Mouse (Mus musculus) MEL (cell line): ENCODE data around the gene Kcnd3. TPM values are rescaled to one million over a fixed set of nuclear protein-coding genes. Genes with fewer than 3 reads are reported as not detected.

Source experiments
- DNase-seq: peaks from one replicate; pipeline ENCODE4 v3.0.0; 2011; ENCODE audit warnings: low read depth, low spot score
- H3K27ac ChIP-seq: 2 replicates; pipeline ENCODE4 v1.5.1; 2012; ENCODE audit warnings: low read depth, mild to moderate bottlenecking, control low read depth, low read length, moderate library complexity; ENCODE audit not compliant: control insufficient read depth
- H3K27me3 ChIP-seq, 2 experiments: fragments of 150-350 bp in 1 of 2; sonication (generic) in 1 of 2; 2 replicates each; pipeline ENCODE4 v1.6.1; 2012; ENCODE audit warnings: low read length in 2 of 2, mild to moderate bottlenecking in 2 of 2, improper control_type of control experiment in 1 of 2, moderate library complexity in 1 of 2; ENCODE audit not compliant: insufficient read depth in 2 of 2, control insufficient read depth in 1 of 2
- H3K36me3 ChIP-seq, 2 experiments: 2 replicates each; pipeline ENCODE4 v1.6.1; 2012 to 2014; ENCODE audit warnings: low read length in 2 of 2, improper control_type of control experiment in 1 of 2, inconsistent platforms in 1 of 2, mild to moderate bottlenecking in 1 of 2; ENCODE audit not compliant: insufficient read depth in 2 of 2, control insufficient read depth in 1 of 2
- H3K4me1 ChIP-seq, 2 experiments: fragments of 150-350 bp in 1 of 2; sonication (generic) in 1 of 2; 2 replicates each; pipeline ENCODE4 v1.6.1; 2012; ENCODE audit warnings: low read length in 2 of 2, improper control_type of control experiment in 1 of 2, mild to moderate bottlenecking in 1 of 2; ENCODE audit not compliant: insufficient read depth in 2 of 2, control insufficient read depth in 1 of 2
- H3K4me3 ChIP-seq, 2 experiments: fragments of 150-350 bp in 1 of 2; sonication (generic) in 1 of 2; 2 replicates each; pipeline ENCODE4 v1.5.1; 2012; ENCODE audit warnings: low read depth in 2 of 2, low read length in 2 of 2, mild to moderate bottlenecking in 2 of 2, moderate library complexity in 2 of 2, control low read depth in 1 of 2, improper control_type of control experiment in 1 of 2; ENCODE audit not compliant: control insufficient read depth in 1 of 2, insufficient read depth in 1 of 2
- H3K79me2 ChIP-seq: 2 replicates; pipeline ENCODE4 v1.6.1; 2012; ENCODE audit warnings: mild to moderate bottlenecking, low read length, moderate library complexity; ENCODE audit not compliant: control insufficient read depth, poor library complexity, insufficient read depth
- H3K9ac ChIP-seq: 2 replicates; pipeline ENCODE4 v1.6.1; 2012; ENCODE audit warnings: low read depth, mild to moderate bottlenecking, control low read depth, low read length, moderate library complexity; ENCODE audit not compliant: control insufficient read depth, poor library complexity, severe bottlenecking
- H3K9me3 ChIP-seq: fragments of 150-350 bp; sonication (generic); replicated peaks from 2 replicates; pipeline ENCODE4 v1.6.1; 2012; ENCODE audit warnings: mild to moderate bottlenecking, low read length, improper control_type of control experiment, moderate library complexity; ENCODE audit not compliant: insufficient read depth
- BHLHE40 ChIP-seq: IDR thresholded peaks from 2 replicates; pipeline ENCODE4 v1.6.1; 2012; ENCODE audit warnings: low read depth, mild to moderate bottlenecking, inconsistent platforms, low read length, improper control_type of control experiment, borderline replicate concordance
- CHD2 ChIP-seq: IDR thresholded peaks from 2 replicates; pipeline ENCODE4 v1.6.1; 2011; ENCODE audit warnings: low read length, improper control_type of control experiment
- CTCF ChIP-seq, 3 experiments: IDR thresholded peaks in 2 of 3; conservative IDR thresholded peaks in 1 of 3; 2 replicates each; pipeline ENCODE4 v1.5.1; 2011 to 2012; ENCODE audit warnings: low read length in 3 of 3, low read depth in 2 of 3, mild to moderate bottlenecking in 2 of 3, improper control_type of control experiment in 1 of 3, inconsistent platforms in 1 of 3, mixed read lengths in 1 of 3, moderate library complexity in 1 of 3; ENCODE audit not compliant: control insufficient read depth in 1 of 3, insufficient read depth in 1 of 3, poor library complexity in 1 of 3, severe bottlenecking in 1 of 3
- ETS1 ChIP-seq: IDR thresholded peaks from 2 replicates; pipeline ENCODE4 v1.6.1; 2012; ENCODE audit warnings: low read depth, mild to moderate bottlenecking, inconsistent platforms, low read length, improper control_type of control experiment, moderate library complexity
- MAFK ChIP-seq: IDR thresholded peaks from 2 replicates; pipeline ENCODE4 v1.6.1; 2011; ENCODE audit warnings: low read depth, mild to moderate bottlenecking, low read length, improper control_type of control experiment, borderline replicate concordance
- MAZ ChIP-seq: IDR thresholded peaks from 2 replicates; pipeline ENCODE4 v1.6.1; 2012; ENCODE audit warnings: low read depth, mild to moderate bottlenecking, inconsistent platforms, low read length, improper control_type of control experiment
- MXI1 ChIP-seq: IDR thresholded peaks from 2 replicates; pipeline ENCODE4 v1.6.1; 2011; ENCODE audit warnings: mild to moderate bottlenecking, low read depth, low read length, improper control_type of control experiment
- MYC ChIP-seq: IDR thresholded peaks from 2 replicates; pipeline ENCODE4 v1.6.1; 2011; ENCODE audit warnings: low read depth, mild to moderate bottlenecking, low read length, improper control_type of control experiment, moderate library complexity
- NELFE ChIP-seq: IDR thresholded peaks from 2 replicates; pipeline ENCODE4 v1.6.1; 2011; ENCODE audit warnings: low read depth, low read length, improper control_type of control experiment
- NRF1 ChIP-seq: IDR thresholded peaks from 2 replicates; pipeline ENCODE4 v1.6.1; 2014; ENCODE audit warnings: low read depth, mild to moderate bottlenecking, inconsistent platforms, low read length, improper control_type of control experiment, moderate library complexity; ENCODE audit not compliant: poor library complexity, insufficient read depth, severe bottlenecking
- POLR2A ChIP-seq, 2 experiments: IDR thresholded peaks; 2 replicates each; pipeline ENCODE4 v1.6.1; 2011 to 2012; ENCODE audit warnings: low read length in 2 of 2, mild to moderate bottlenecking in 2 of 2, control low read depth in 1 of 2, improper control_type of control experiment in 1 of 2, low read depth in 1 of 2, moderate library complexity in 1 of 2; ENCODE audit not compliant: control insufficient read depth in 1 of 2, insufficient read depth in 1 of 2, poor library complexity in 1 of 2
- POLR2AphosphoS5 ChIP-seq: IDR thresholded peaks from 2 replicates; pipeline ENCODE4 v1.6.1; 2012; ENCODE audit warnings: low read depth, borderline replicate concordance, mild to moderate bottlenecking, inconsistent platforms, low read length, moderate library complexity, mixed read lengths
- RAD21 ChIP-seq: IDR thresholded peaks from 2 replicates; pipeline ENCODE4 v1.6.1; 2011; ENCODE audit warnings: mild to moderate bottlenecking, low read depth, low read length, improper control_type of control experiment
- RCOR1 ChIP-seq: IDR thresholded peaks from 2 replicates; pipeline ENCODE4 v1.6.1; 2012; ENCODE audit warnings: low read depth, mild to moderate bottlenecking, inconsistent platforms, low read length, improper control_type of control experiment
- TAL1 ChIP-seq: IDR thresholded peaks from 2 replicates; pipeline ENCODE4 v1.6.1; 2012; ENCODE audit warnings: mild to moderate bottlenecking, inconsistent platforms, low read length, moderate library complexity, mixed read lengths
- TBP ChIP-seq: IDR thresholded peaks from 2 replicates; pipeline ENCODE4 v1.8.0; 2011; ENCODE audit warnings: low read depth, low read length, improper control_type of control experiment
- TCF12 ChIP-seq: IDR thresholded peaks from 2 replicates; pipeline ENCODE4 v1.6.1; 2014; ENCODE audit warnings: low read depth, mild to moderate bottlenecking, inconsistent platforms, low read length, improper control_type of control experiment, moderate library complexity
- USF1 ChIP-seq: IDR thresholded peaks from 2 replicates; pipeline ENCODE4 v1.6.1; 2014; ENCODE audit warnings: low read depth, mild to moderate bottlenecking, inconsistent platforms, low read length, improper control_type of control experiment, moderate library complexity
- USF2 ChIP-seq, 2 experiments: IDR thresholded peaks; 2 replicates each; pipeline ENCODE4 v1.6.1; 2011 to 2012; ENCODE audit warnings: improper control_type of control experiment in 2 of 2, low read length in 2 of 2, borderline replicate concordance in 1 of 2, inconsistent platforms in 1 of 2, low read depth in 1 of 2, mild to moderate bottlenecking in 1 of 2; ENCODE audit not compliant: insufficient read depth in 1 of 2
- ZC3H11A ChIP-seq: IDR thresholded peaks from 2 replicates; pipeline ENCODE4 v1.6.1; 2012; ENCODE audit warnings: low read depth, mild to moderate bottlenecking, inconsistent platforms, low read length, improper control_type of control experiment
- ZMIZ1 ChIP-seq: IDR thresholded peaks from 2 replicates; pipeline ENCODE4 v1.6.1; 2012; ENCODE audit warnings: low read depth, mild to moderate bottlenecking, inconsistent platforms, low read length, improper control_type of control experiment, moderate library complexity
- ZNF384 ChIP-seq: IDR thresholded peaks from 2 replicates; pipeline ENCODE4 v1.6.1; 2012; ENCODE audit warnings: low read depth, mild to moderate bottlenecking, inconsistent platforms, low read length, improper control_type of control experiment
- polyA plus RNA-seq, 2 experiments: library from polyadenylated mRNA; stranded (reverse) in 1 of 2; unstranded in 1 of 2; fragments of >175 nt in 1 of 2; fragments of >200 nt in 1 of 2; gene quantifications; 2 replicates each; pipeline versions ENCODE4 v1.2.1 to v1.2.4; 2012; ENCODE audit warnings: low replicate concordance in 2 of 2, low read depth in 1 of 2; ENCODE audit not compliant: insufficient read length in 2 of 2, insufficient read depth in 1 of 2, missing spikeins in 1 of 2
- total RNA-seq: library from RNA; depleted of rRNA; stranded (reverse); fragments of 300-350 nt; gene quantifications from 2 replicates; pipeline ENCODE4 v1.2.3, GENCODE M21; 2012

The Kcnd3 gene
- total and polyA plus RNA-seq, 3 experiments: 0.01 TPM; not detected in 2

- H3K4me1 ChIP-seq: no peaks in the 10 kb centered on the region
- H3K79me2 ChIP-seq: no peaks in the 10 kb centered on the region
- H3K27me3 ChIP-seq: no peaks in the 10 kb centered on the region
- no peak overlapping the region for H3K4me3 ChIP-seq
- TF ChIP-seq ETS1: no peak
- no peak for TF ChIP-seq ZC3H11A
- no peak for TF ChIP-seq NELFE
- no peak for TF ChIP-seq TAL1
- TF ChIP-seq BHLHE40: no peak
- no peak for TF ChIP-seq TBP
- no peak for TF ChIP-seq MYC
- TF ChIP-seq RCOR1: no peak
- TF ChIP-seq CTCF (IDR thresholded peaks at IDR 0.05 in 2 of 3, conservative IDR thresholded peaks at IDR 0.05 in 1 of 3; ENCODE audit: control insufficient read depth in 1 of 3, insufficient read depth in 1 of 3, low read depth in 2 of 3, low read length in 3 of 3, poor library complexity in 1 of 3, severe bottlenecking in 1 of 3): no peak
- no peak for TF ChIP-seq ZMIZ1
- no peak for TF ChIP-seq MAFK
- DNase-seq: no peak
- no peak overlapping the region for H3K9ac ChIP-seq
- no peaks in the 10 kb centered on the region for H3K9me3 ChIP-seq
- no peak overlapping the region for H3K27ac ChIP-seq
- H3K36me3 ChIP-seq: no peaks in the 10 kb centered on the region
Observed at GRCm38 (mm10) chr3:105436383-105436782, 15.7 kb upstream of the Kcnd3 start.

- Histone ChIP-seq H3K4me3 (no peak overlapping the region), H3K27me3 (no peaks in the 10 kb centered on the region), H3K4me1 (no peaks in the 10 kb centered on the region), H3K9ac (no peak overlapping the region), H3K36me3 (no peaks in the 10 kb centered on the region), H3K9me3 (no peaks in the 10 kb centered on the region), H3K27ac (no peak overlapping the region), H3K79me2 (no peaks in the 10 kb centered on the region)
- TF ChIP-seq TAL1 (no peak), TCF12 (no peak), ZC3H11A (no peak), MAZ (no peak), ETS1 (no peak), MAFK (no peak), TBP (no peak), NRF1 (no peak), CHD2 (no peak), POLR2AphosphoS5 (no peak), ZNF384 (no peak), POLR2A (IDR thresholded peaks at IDR 0.05; ENCODE audit: control insufficient read depth in 1 of 2, insufficient read depth in 1 of 2, low read depth in 1 of 2, low read length in 2 of 2, poor library complexity in 1 of 2) (no peak), RAD21 (no peak), CTCF (IDR thresholded peaks at IDR 0.05 in 2 of 3, conservative IDR thresholded peaks at IDR 0.05 in 1 of 3; ENCODE audit: control insufficient read depth in 1 of 3, insufficient read depth in 1 of 3, low read depth in 2 of 3, low read length in 3 of 3, poor library complexity in 1 of 3, severe bottlenecking in 1 of 3) (no peak), MXI1 (no peak), USF2 (IDR thresholded peaks at IDR 0.05; ENCODE audit: borderline replicate concordance in 1 of 2, insufficient read depth in 1 of 2, low read depth in 1 of 2, low read length in 2 of 2) (no peak), USF1 (no peak), ZMIZ1 (no peak)
- DNase-seq: no peak
Observed at GRCm38 (mm10) chr3:105436971-105437370, 15.2 kb upstream of the Kcnd3 start.
